Mouse (Mus musculus): ENCODE measurements around the gene Acads. TPM values are rescaled to one million over a fixed set of nuclear protein-coding genes. Genes with fewer than 3 reads are reported as not detected.

Gene Acads
- 5.6 TPM for polyA plus RNA-seq (2014; fragmentation: Illumina TruSeq; extraction: RNeasy Lipid Tissue Mini Kit (QIAGEN cat#74804); ENCODE audit: low read depth, low replicate concordance)

GRCm38 (mm10) chr5:115118961-115119570, at the start of gene Acads:
Acads (minus strand) TSS chr5:115119346.

GRCm38 (mm10) chr5:115158040-115158983, 39.2 kb upstream of the Acads start, which contains the start of gene Mlec:
Mlec (minus strand) TSS chr5:115158179.

DNA sequence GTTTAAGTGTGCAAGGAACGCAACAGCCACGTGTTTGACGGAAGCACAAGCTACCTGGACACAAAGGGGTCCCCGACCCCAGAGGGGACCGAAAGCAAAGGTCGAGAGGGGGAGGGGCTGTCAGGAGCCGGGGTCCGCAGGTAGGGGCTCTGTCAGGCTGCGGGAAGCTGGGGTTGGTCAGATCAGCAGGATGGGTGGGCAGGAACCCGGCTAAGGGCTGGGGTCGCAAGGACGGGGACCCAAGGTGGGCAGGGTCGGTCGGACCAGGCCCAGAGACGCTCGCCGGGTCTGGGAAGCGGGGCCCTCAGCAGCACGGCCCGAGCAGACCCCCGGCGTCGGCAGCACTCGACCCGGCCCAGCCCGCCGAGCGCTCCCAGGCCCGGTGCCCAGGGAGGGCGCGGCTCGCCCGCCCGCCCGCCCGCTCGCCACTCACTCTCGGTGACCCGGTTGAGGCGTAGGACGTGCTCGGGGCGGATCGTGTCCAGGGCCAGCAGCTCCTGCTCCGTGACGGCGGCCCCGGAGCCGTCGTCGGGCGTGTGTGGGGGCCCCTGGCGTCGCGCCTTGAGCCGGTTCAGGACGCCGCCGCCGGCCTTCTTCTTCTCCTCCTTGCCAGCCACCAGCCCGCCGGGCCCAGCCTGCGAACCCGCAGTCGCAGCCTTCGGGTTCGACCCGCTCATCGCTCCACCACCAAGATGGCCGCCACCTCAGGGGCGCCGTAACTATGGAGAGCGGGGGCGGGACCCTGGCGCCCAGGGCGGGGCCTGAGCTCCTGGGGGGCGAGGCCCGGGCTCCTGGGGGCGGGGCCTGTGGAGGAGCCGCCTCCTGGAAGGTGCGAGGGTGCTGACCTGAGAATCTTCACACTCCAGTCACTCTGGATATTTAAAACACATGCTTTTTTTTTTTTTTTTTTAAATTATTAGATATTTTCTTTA, 15.4 kb upstream of the Acads start, which contains the start of gene Unc119b:
Gene Unc119b, minus strand, starts transcription at position 742 of the 932 bp plus-strand sequence.

GRCm38 (mm10) chr5:115098195-115098594, 21.0 kb downstream of the Acads start, which contains the start of gene Gm10401:
Gm10401 (minus strand) TSS chr5:115098295.

Other genes with a start within 250 kb of the Acads start
- 90.8 TPM for gene Oasl2, start 222.4 kb downstream of the Acads start, polyA plus RNA-seq (2014; fragmentation: Illumina TruSeq; extraction: RNeasy Lipid Tissue Mini Kit (QIAGEN cat#74804); ENCODE audit: low read depth, low replicate concordance)
- gene Oasl1, start 196.1 kb downstream of the Acads start, polyA plus RNA-seq (2014; fragmentation: Illumina TruSeq; extraction: RNeasy Lipid Tissue Mini Kit (QIAGEN cat#74804); ENCODE audit: low read depth, low replicate concordance) = 4.2 TPM
- gene 2210016L21Rik, start 177.2 kb downstream of the Acads start, polyA plus RNA-seq (2014; fragmentation: Illumina TruSeq; extraction: RNeasy Lipid Tissue Mini Kit (QIAGEN cat#74804); ENCODE audit: low read depth, low replicate concordance) = 1.2 TPM
- 0.13 TPM for gene Hnf1a, start 148.3 kb downstream of the Acads start, polyA plus RNA-seq (2014; fragmentation: Illumina TruSeq; extraction: RNeasy Lipid Tissue Mini Kit (QIAGEN cat#74804); ENCODE audit: low read depth, low replicate concordance)
- 70.9 TPM for gene Sppl3, start 108.2 kb downstream of the Acads start, polyA plus RNA-seq (2014; fragmentation: Illumina TruSeq; extraction: RNeasy Lipid Tissue Mini Kit (QIAGEN cat#74804); ENCODE audit: low read depth, low replicate concordance)
- not detected for gene Gm10401, start 21.1 kb downstream of the Acads start, polyA plus RNA-seq (2014; fragmentation: Illumina TruSeq; extraction: RNeasy Lipid Tissue Mini Kit (QIAGEN cat#74804); ENCODE audit: low read depth, low replicate concordance)
- gene Unc119b, start 15.6 kb upstream of the Acads start, polyA plus RNA-seq (2014; fragmentation: Illumina TruSeq; extraction: RNeasy Lipid Tissue Mini Kit (QIAGEN cat#74804); ENCODE audit: low read depth, low replicate concordance) = 6.2 TPM
- 85.5 TPM for gene Mlec, start 38.8 kb upstream of the Acads start, polyA plus RNA-seq (2014; fragmentation: Illumina TruSeq; extraction: RNeasy Lipid Tissue Mini Kit (QIAGEN cat#74804); ENCODE audit: low read depth, low replicate concordance)
- gene Cabp1, start 75.0 kb upstream of the Acads start, polyA plus RNA-seq (2014; fragmentation: Illumina TruSeq; extraction: RNeasy Lipid Tissue Mini Kit (QIAGEN cat#74804); ENCODE audit: low read depth, low replicate concordance) = 0.38 TPM
- gene Pop5, start 116.5 kb upstream of the Acads start, polyA plus RNA-seq (2014; fragmentation: Illumina TruSeq; extraction: RNeasy Lipid Tissue Mini Kit (QIAGEN cat#74804); ENCODE audit: low read depth, low replicate concordance) = 1.7 TPM
- gene Rnf10, start 153.6 kb upstream of the Acads start, polyA plus RNA-seq (2014; fragmentation: Illumina TruSeq; extraction: RNeasy Lipid Tissue Mini Kit (QIAGEN cat#74804); ENCODE audit: low read depth, low replicate concordance) = 26.7 TPM
- gene Coq5, start 160.3 kb upstream of the Acads start, polyA plus RNA-seq (2014; fragmentation: Illumina TruSeq; extraction: RNeasy Lipid Tissue Mini Kit (QIAGEN cat#74804); ENCODE audit: low read depth, low replicate concordance) = 10.2 TPM
- 941 TPM for gene Dynll1, start 181.7 kb upstream of the Acads start, polyA plus RNA-seq (2014; fragmentation: Illumina TruSeq; extraction: RNeasy Lipid Tissue Mini Kit (QIAGEN cat#74804); ENCODE audit: low read depth, low replicate concordance)
- gene Srsf9, start 207.8 kb upstream of the Acads start, polyA plus RNA-seq (2014; fragmentation: Illumina TruSeq; extraction: RNeasy Lipid Tissue Mini Kit (QIAGEN cat#74804); ENCODE audit: low read depth, low replicate concordance) = 40.7 TPM
- gene Gatc, start 221.8 kb upstream of the Acads start, polyA plus RNA-seq (2014; fragmentation: Illumina TruSeq; extraction: RNeasy Lipid Tissue Mini Kit (QIAGEN cat#74804); ENCODE audit: low read depth, low replicate concordance) = 29.1 TPM
- 16.4 TPM for gene Triap1, start 221.9 kb upstream of the Acads start, polyA plus RNA-seq (2014; fragmentation: Illumina TruSeq; extraction: RNeasy Lipid Tissue Mini Kit (QIAGEN cat#74804); ENCODE audit: low read depth, low replicate concordance)
- 79.7 TPM for gene Cox6a1, start 229.6 kb upstream of the Acads start, polyA plus RNA-seq (2014; fragmentation: Illumina TruSeq; extraction: RNeasy Lipid Tissue Mini Kit (QIAGEN cat#74804); ENCODE audit: low read depth, low replicate concordance)